Mouse (Mus musculus): Measurements from ENCODE around the gene 1700066M21Rik.

GRCm38 (mm10) chr1:57429786-57430483 lies 52.5 kb downstream of the 1700066M21Rik start:
- TF ChIP-seq CTCF (IDR thresholded peaks at IDR 0.05; ENCODE audit: insufficient read depth, low read depth, low read length) (no peak), POLR2A (IDR thresholded peaks at IDR 0.05; ENCODE audit: insufficient read depth, low read depth, low read length) (no peak)

Data from olfactory bulb, adult 2 months (tissue).